Mouse (Mus musculus) heart, adult 2 months (tissue): ENCODE results near the gene Sema3g.

ENCODE experiments used
- CTCF ChIP-seq: fragments of 200-600 bp; IDR thresholded peaks from 2 replicates; pipeline ENCODE4 v1.8.1; 2022; ENCODE audit warnings: antibody characterized with exemption, mild to moderate bottlenecking, moderate library complexity
- EP300 ChIP-seq: fragments of 200-500 bp; IDR thresholded peaks from 2 replicates; pipeline ENCODE4 v1.6.1; 2011; ENCODE audit warnings: low read depth, low read length, control low read depth; ENCODE audit not compliant: insufficient read depth
- POLR2A ChIP-seq: fragments of 200-500 bp; IDR thresholded peaks from 2 replicates; pipeline ENCODE4 v1.6.1; 2011; ENCODE audit warnings: mild to moderate bottlenecking, low read depth, low read length, control low read depth; ENCODE audit not compliant: insufficient read depth

DNA sequence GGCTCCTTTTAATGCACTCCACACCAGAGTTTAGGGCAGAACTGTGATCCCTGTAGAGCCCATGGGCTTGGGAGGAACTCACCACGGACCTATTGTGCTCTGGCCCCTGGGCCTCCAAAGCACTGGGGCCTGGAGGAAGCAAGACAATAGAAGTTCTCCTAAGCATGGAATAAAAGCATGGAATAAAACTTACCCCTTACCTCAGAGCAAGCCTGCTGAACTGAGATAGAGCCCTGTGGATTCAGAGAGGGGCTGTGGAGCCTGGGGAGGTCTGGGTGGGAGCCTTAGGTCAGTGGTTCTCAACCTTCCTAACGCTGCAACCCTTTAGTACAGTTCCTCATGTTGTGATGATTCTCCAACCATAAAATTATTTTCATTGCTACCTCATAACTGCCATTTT, 814 bp upstream of the Sema3g start, which contains the start of gene Nisch:
- no peak for TF ChIP-seq EP300
- TF ChIP-seq CTCF = no peak
- no peak for TF ChIP-seq POLR2A
